Mouse (Mus musculus): ENCODE results near the gene Ccl9.

- TF ChIP-seq EP300 (IDR thresholded peaks at IDR 0.05; ENCODE audit: insufficient read depth, low read depth, low read length) (no peak), POLR2A (IDR thresholded peaks at IDR 0.05; ENCODE audit: insufficient read depth, low read depth, low read length) (no peak), CTCF (IDR thresholded peaks at IDR 0.05) (no peak)
Measured at GRCm38 (mm10) chr11:83593453-83593852, 15.0 kb upstream of the Ccl9 start.
